In the genomic region with DNA sequence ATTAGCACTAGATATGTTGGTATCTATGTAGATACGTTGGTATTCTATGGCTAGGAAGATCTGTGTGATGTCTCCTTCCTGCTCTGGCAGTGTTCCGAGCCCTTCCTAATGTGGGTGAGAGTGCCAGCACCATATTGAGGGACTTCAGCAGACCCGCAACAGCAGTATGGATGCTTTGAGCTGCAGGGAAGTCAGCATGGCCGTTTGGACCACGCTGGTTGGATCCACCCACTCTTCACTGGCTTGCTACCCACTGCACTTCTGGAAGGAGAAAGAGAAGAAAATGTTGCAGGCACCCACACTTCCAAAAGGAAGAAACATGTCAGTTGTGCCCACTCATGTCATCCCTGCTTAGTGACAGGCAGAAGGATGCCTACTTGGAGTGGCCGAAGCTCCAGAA, we compare ENCODE assay signal across 19 mouse cellular contexts.
DNase-seq lines count a peak whose midpoint lies in the region; ATAC-seq lines count a peak whose summit lies in the region.
"Had no signal": no experiment of that assay in that cellular context is flagged by ENCODE, and none has a peak within 500 bp of the region (broad histone marks: within the 10 kb centered on the region; RNA-seq: fewer than 3 reads in every experiment).

No protein-coding gene starts in this region.

- H3K4me3 ChIP-seq in midbrain, embryonic 11.5 days (ENCODE audit: low read depth, low read length), result no peak overlapping the region
- H3K4me3 ChIP-seq in midbrain, embryonic 13.5 days (replicated peaks), result no peak overlapping the region
- H3K4me3 ChIP-seq: forebrain, embryonic 12.5 days; gastrocnemius, adult 2 months; heart, embryonic 13.5 days; midbrain, embryonic 10.5 days; stomach, embryonic 15.5 days had no signal

- no peak for ATAC-seq in midbrain, embryonic 11.5 days (ENCODE audit: low FRiP score)
- no peak for ATAC-seq in midbrain, embryonic 13.5 days
- ATAC-seq: inflammation-experienced regulatory T-cells, adult 6 months had no signal

- H3K36me3 ChIP-seq in midbrain, embryonic 11.5 days (ENCODE audit: control insufficient read depth, insufficient read depth, low read length), result no peaks in the 10 kb centered on the region
- no peaks in the 10 kb centered on the region for H3K36me3 ChIP-seq in midbrain, embryonic 13.5 days
- H3K36me3 ChIP-seq: forebrain, embryonic 12.5 days; heart, embryonic 13.5 days; midbrain, embryonic 10.5 days; stomach, embryonic 15.5 days had no signal

- H3K27ac ChIP-seq in midbrain, embryonic 11.5 days (ENCODE audit: low read depth, low read length), result no peak overlapping the region
- H3K27ac ChIP-seq in midbrain, embryonic 13.5 days, result no peak overlapping the region
- H3K27ac ChIP-seq: forebrain, embryonic 12.5 days; gastrocnemius, adult 2 months; heart, embryonic 13.5 days; midbrain, embryonic 10.5 days; stomach, embryonic 15.5 days had no signal

- H3K9ac ChIP-seq in midbrain, embryonic 11.5 days (ENCODE audit: low read length), result no peak overlapping the region
- no peak overlapping the region for H3K9ac ChIP-seq in midbrain, embryonic 13.5 days (replicated peaks)
- H3K9ac ChIP-seq: forebrain, embryonic 12.5 days; heart, embryonic 13.5 days; stomach, embryonic 15.5 days had no signal

- no peak overlapping the region for H3K4me2 ChIP-seq in midbrain, embryonic 11.5 days
- H3K4me2 ChIP-seq in midbrain, embryonic 13.5 days (replicated peaks), result no peak overlapping the region
- H3K4me2 ChIP-seq: forebrain, embryonic 12.5 days; heart, embryonic 13.5 days; stomach, embryonic 15.5 days had no signal

- DNase-seq in midbrain, embryonic 11.5 days (ENCODE audit: low spot score, missing footprints), result peak; percentile 53
- peak; percentile 15 to 40 for DNase-seq in frontal cortex, postnatal 25 days (ENCODE audit: low spot score in 2 of 2)
- DNase-seq in left cerebral cortex, adult 9 months (ENCODE audit: low spot score in 2 of 2), result peak; percentile 52 to 75
- DNase-seq in right cerebral cortex, postnatal 25 days, result peak; percentile 62
- no peak for DNase-seq in heart, postnatal 4 days
- no peak for DNase-seq in kidney, adult 8-10 months
- DNase-seq in kidney, postnatal 4 days, result no peak
- DNase-seq: adrenal gland, postnatal 25 days; cerebellum, adult 9-10 months; gastrocnemius, adult 2 months; heart, adult 11 months; lung, adult 18-20 months; thymus, postnatal 14 days had no signal

- WGBS in midbrain, embryonic 11.5 days, result 91% methylated on average over 6 of the region's 6 CpGs
- 95% methylated on average over 6 of the region's 6 CpGs for WGBS in midbrain, embryonic 13.5 days

- H3K9me3 ChIP-seq in midbrain, embryonic 11.5 days (ENCODE audit: control insufficient read depth, low read length), result no peaks in the 10 kb centered on the region
- no peaks in the 10 kb centered on the region for H3K9me3 ChIP-seq in midbrain, embryonic 13.5 days
- H3K9me3 ChIP-seq: forebrain, embryonic 12.5 days; heart, embryonic 13.5 days; midbrain, embryonic 10.5 days; stomach, embryonic 15.5 days had no signal

- H3K27me3 ChIP-seq in midbrain, embryonic 11.5 days (ENCODE audit: control insufficient read depth, insufficient read depth, low read length), result no peaks in the 10 kb centered on the region
- H3K27me3 ChIP-seq in midbrain, embryonic 13.5 days, result no peaks in the 10 kb centered on the region
- H3K27me3 ChIP-seq: forebrain, embryonic 12.5 days; heart, embryonic 13.5 days; stomach, embryonic 15.5 days had no signal

- no peaks in the 10 kb centered on the region for H3K4me1 ChIP-seq in midbrain, embryonic 11.5 days (ENCODE audit: control insufficient read depth, insufficient read depth, low read length)
- H3K4me1 ChIP-seq in midbrain, embryonic 13.5 days (replicated peaks), result no peaks in the 10 kb centered on the region
- H3K4me1 ChIP-seq: forebrain, embryonic 12.5 days; heart, embryonic 13.5 days; midbrain, embryonic 10.5 days; stomach, embryonic 15.5 days had no signal

Comparison
In these comparisons a context has a peak if more than half of its experiments do, and no peak if none do; other contexts are left out.
1. DNase-seq: peak in midbrain, embryonic 11.5 days (single experiment), frontal cortex, postnatal 25 days (2 of 2), left cerebral cortex, adult 9 months (2 of 2) and right cerebral cortex, postnatal 25 days (single experiment); none in heart, postnatal 4 days (single experiment), kidney, adult 8-10 months (0 of 2) and kidney, postnatal 4 days (0 of 2).